Mouse (Mus musculus) cerebellum, adult 11 months (tissue): Measurements from ENCODE around the gene Neurod2.

Experiments
- DNase-seq: peaks from one replicate; pipeline ENCODE4 v3.0.0; 2022

The Neurod2 gene

DNA sequence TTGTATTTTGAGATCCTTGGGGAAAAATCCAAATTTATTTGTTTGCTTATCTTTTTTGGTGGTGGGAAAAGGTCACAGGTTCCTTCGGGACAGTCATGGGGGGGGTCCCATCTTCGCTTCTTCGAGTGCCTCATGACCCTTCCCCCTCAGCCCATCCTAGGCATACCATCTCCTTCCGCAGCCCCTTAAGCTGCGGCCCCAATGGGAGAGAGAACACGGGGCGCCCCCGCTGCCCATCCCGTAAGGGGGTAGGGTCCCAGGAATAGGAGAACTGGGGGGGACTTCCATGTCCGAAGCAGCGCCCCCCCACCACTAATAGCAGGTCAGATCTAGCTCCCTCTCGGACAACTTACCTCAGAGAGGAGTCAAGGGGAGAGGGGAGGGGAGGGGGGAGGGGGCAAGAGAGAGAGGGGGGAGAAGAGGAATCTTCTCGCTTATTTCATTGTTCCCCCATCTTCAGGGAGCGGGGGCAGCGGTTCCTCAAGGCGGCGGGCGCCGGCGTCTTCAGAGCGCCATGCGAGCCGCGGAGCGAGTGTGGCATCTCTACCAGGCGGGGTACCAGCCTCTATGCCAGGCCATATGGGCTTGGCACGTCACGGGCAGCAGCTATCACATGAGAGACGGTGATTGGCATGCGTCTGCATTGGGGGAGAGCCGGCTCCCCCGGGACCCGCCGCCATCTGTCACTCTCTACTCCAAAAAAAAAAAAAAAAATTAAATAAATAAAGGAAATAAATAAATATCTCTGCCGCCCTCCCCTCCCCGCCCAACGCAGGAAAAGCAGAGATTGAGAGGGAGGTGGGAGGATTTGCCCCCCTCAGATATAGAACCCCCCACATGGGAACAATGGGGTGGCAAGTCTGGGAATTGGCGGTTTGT, at the start of gene Neurod2:
TSS of gene Neurod2 (minus strand) at position 568 of the 879 bp plus-strand sequence.
- peak; percentile 95 for DNase-seq

DNA sequence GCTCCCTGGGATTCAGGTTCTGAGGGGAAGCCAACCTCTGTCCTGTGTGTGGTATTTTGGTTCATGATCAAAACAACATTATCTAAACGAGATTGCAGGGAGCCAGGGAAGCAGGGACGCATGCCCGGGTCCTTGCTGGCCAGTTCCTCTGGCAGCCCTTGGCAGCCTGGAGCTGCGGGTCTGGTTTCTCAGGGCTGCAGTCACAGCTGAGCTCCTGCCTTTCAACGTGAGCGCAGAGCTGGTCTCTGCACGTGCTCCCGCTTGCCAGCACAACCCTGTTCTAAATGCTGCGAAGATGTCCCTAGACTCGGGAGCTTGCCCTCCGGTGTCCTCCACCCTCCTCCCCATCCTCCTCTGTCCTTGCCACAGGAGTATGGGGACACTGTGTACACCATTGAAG, 48.3 kb upstream of the Neurod2 start:
- no peak for DNase-seq

DNA sequence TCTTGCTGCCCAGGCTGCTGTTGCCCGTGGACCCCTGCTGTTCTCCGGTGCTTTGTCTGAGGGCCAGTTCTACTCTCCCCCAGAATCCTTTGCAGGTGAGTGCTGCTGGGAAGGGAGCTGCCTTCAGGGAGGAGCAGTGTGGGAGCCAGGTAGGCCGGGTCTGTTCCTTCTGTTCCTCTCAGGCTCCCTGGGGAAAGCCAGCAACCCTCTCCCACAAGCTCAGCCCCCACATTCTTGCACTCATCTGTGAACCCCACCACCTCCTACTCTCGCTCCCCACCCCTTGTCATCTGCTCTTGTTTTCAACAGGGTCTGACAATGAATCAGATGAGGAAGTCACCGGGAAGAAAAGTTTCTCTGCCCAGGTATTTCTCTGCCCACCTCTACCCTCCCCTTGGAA, 47.3 kb upstream of the Neurod2 start:
- no peak for DNase-seq

DNA sequence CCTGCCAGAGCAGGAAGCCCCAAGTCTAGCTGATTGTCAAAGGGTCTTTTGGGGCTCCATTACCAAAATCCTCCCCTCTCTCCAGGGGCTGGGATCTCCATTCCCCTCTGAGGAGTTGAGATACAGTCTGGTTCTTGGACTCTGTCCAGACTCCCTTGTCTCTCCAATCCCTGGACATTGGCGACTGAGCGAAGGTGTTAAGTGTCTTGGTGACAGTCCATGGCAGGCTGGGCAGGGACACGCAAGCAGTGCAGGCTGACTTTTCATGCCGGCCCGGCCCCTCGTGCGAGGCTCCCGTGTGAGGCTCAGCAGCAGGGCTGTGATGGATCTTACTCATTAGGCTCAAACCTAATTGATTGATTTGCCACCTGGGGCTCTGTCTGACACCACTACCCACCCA, 44.8 kb upstream of the Neurod2 start:
- no peak for DNase-seq

DNA sequence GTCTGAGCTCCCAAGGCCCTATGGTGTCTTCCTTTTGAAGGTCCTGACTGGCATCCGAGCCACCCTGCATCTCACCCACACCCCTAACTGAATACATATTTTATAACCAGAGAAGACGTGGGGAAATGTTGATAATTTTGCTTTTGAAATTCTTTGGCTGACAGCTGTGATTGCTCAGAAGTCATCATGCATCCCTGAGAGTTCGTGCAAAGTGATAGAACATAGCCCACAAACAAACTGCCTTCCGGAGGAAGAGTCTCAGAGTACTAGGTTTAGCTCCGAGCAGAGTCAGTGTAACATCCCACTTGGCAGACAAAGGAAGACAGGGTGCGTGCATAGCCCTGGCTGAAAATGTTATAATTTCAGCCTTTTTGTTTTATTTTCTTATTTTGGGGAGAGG, 43.8 kb upstream of the Neurod2 start:
- DNase-seq: no peak

DNA sequence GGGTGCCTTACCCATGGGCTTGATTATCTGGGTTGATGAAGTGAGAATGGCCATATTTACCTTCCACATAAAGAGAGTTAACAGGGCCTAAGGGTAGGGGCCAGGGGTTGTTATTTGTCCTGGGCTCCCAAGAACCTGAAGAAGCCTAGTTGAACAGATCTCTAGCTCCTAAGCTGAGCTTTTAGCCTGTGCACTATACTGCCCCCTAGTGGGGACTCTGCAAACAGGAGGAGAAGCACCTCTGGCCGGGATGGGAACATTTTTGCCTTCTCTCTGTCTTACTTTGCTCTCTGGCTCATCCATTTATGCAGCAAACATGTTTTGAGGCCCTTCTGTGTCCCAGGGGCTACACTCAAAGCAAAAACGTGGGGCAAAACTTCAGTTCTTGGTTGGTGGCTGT, 43.0 kb upstream of the Neurod2 start:
- DNase-seq: peak; percentile 61

DNA sequence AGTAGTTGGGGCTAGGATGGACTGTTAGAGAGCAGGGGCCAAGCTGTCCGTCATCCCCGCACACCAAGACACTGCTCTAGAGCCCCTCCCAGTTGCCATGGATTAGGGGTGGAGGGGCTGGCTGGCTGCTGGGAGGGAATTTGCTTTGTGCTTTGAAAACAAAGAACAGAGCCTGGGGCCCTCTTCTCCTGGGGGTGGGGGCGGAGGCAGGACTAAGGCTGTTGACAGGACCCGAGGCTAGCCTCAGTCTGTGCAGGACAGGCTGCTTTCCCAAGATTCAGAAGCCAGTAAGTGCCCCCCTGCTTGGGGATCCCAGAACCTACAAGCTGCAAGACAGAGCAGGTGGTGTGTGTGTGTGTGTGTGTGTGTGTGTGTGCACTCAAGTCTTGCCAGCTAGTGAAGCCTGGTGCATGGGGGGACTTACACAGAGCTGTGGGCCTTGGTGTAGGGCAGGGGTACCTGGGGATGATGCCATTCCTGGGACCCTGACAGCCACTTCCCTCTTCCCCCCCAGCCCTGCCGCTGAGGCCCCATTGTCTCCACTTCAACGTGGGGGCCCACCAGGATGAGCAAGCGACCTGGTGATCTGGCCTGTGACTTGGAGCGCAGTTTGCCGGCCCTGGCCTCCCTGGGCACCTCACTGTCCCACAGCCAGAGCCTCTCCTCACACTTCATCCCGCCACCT, 42.2 kb upstream of the Neurod2 start:
- no peak for DNase-seq

DNA sequence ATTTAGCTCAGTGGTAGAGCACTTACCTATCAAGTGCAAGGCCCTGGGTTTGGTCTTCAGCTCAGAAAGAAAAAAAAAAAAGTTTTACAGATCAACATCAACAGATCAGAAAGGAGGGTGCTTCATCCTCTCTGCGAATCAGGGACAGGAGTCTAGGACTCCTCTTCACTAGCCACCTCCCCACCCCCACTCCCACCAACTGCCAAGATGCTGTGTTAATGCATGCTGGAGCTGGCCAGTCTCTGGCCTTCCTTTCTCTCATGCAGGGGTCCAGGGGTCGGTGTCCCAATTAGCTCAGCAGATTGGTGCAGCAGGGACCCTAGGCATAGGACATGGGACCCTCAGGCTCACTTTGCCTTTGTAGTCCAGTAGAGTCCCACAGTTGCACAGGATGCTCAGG, 41.1 kb upstream of the Neurod2 start:
- DNase-seq: no peak

DNA sequence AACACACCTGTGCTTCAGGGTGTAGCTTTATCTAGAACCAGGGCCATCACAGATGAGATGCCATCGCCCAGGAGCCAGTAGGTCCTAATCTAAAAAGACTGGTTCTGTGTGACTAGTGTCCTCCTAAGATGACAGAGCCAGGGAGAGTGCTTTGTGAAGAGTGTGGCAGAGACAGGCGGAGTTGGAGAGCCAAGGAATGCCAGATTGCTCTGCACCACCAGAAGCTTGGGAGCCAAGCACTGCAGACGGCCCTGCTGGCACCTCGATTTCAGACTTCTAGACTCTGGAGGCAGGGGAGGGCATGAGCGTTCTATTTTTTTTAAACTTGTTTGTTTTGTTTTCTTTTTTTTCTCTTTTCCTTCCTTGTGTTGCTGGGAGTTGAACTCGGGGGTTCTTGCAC, 39.9 kb upstream of the Neurod2 start:
- DNase-seq: no peak

DNA sequence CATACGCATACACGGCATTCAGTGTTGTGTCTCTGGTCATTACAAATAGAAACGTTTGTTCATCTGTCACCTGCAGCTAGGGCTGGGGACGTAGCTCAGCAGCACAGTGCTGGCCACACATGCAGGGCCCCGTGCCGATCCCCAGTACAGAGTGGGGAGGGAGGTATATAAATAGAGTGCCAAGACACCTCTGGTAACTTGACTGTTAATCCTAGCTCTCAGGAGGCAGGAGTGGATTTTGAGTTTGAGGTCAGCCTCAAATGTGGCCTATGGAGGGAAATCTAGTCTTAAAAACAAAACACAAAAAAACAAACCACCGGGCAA, 38.4 kb upstream of the Neurod2 start:
- no peak for DNase-seq

DNA sequence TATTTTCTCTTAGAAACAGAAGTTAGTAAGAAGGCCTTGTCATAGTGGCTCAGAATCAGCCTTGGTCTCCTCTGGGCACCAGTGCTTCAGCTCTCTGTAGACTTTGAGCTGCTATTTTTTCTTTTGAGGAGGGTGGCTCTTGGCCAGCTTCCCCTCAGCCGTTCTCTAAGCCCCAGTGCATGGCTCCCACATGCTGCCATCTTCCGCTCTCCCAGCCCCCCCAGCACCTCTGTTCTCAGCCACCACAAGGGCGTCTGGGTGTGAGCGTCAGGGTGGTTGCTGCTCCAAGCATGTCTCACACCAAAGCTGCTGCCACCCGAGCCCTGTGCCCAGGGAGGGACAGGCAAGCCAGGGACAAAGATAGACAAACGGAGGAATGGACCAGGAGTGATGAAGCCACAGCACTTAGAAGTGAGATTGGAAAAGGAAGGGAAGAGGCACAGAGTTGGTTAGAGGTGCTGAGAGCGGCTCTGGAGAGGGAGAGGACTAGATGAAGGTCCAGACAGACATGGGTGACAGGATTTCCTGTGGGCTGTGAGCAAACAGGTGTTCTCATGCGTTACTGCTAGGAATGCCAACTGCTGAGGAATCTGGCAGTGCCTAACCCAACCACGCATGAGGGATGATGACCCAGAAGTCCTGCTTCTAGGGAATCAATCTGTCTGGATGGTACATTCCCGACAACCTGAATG, 37.9 kb upstream of the Neurod2 start:
- DNase-seq: no peak

DNA sequence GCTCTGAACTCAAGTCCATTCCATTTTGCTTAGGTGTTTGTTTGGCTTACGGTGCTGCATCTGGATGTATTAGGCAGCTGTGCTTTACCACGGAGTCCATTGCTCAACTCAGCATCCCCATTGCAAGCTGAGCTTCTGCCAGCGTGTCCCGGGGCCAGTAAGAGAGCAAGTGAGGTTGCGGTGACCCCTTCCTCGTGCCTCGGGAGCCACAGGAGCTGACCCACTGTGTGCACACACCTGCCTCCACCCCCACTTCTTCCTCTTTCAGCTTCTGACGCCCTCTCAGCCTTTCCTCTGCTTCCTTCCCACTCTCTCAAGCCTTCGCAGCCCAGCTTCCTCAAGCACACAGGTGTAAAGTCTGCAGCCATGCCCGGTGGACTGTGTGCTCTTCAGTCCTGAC, 36.8 kb upstream of the Neurod2 start:
- no peak for DNase-seq

DNA sequence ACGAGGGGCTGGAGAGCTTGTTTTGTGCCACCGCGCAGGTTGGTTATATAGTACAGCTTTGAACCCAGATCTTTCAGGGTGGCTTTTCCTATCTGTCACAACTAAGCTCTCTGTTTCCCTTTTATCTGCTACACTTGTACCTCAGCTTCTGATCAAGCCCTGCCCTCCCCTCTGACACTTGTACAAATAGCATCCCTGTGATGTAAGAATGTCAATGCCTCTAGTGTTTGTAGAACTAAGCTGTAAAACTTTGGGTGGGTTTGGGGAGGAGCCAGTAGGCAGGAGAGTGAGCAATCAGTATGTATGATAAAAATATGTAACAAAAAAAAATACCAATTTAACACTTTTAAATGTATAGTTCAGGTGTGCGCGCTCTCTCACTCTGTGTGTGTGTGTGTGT, 35.0 kb upstream of the Neurod2 start:
- DNase-seq: no peak

DNA sequence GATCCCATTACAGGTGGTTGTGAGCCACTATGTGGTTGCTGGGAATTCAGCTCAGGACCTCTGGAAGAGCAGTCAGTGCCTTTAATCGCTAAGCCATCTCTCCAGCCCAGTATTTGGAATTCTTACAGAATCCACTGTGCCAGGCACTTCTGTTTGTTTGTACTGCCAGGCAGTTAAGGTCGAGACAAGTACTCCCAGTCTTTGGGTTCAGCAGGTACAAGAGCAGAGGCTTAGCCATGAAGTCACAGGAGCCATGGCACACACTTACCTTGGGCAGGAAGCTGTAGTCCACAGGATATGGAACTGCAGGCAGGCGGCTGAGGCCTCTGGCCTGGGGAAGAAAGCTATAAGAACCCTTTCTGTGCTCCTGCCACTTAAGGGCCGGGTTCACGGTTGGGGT, 34.4 kb upstream of the Neurod2 start:
- DNase-seq: no peak

DNA sequence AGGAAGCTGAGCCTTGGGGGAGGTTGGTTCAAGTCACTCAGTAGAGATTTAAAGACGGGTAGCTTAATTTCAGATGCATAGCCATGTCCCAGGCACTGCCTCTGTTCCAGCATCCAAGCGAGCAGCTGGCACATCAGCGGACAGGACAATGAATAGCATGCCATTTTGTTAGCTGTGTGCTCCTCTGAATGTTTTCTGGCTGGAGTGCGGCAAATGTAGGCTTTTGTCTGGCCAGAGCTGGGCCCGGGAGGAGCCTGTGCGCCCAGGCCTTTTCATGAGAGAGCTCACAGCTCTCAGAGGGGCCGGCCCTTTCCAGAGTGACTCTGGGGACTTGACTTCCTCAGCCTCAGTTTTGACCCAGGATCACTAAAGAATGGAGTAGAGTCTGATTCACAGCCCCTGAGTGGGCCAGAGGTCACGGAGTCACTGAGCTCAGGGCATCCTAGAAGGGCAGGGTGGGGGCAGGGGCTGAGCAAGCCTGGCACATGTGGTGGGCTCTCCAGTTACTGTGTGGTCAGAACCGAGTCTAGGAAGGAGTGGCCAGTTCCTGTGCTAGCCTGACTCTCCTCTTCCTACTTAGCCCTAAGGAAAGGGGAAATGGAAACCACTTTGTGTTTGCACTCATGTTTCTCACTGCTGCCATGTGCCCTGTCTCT, 31.5 kb upstream of the Neurod2 start:
- DNase-seq: no peak

DNA sequence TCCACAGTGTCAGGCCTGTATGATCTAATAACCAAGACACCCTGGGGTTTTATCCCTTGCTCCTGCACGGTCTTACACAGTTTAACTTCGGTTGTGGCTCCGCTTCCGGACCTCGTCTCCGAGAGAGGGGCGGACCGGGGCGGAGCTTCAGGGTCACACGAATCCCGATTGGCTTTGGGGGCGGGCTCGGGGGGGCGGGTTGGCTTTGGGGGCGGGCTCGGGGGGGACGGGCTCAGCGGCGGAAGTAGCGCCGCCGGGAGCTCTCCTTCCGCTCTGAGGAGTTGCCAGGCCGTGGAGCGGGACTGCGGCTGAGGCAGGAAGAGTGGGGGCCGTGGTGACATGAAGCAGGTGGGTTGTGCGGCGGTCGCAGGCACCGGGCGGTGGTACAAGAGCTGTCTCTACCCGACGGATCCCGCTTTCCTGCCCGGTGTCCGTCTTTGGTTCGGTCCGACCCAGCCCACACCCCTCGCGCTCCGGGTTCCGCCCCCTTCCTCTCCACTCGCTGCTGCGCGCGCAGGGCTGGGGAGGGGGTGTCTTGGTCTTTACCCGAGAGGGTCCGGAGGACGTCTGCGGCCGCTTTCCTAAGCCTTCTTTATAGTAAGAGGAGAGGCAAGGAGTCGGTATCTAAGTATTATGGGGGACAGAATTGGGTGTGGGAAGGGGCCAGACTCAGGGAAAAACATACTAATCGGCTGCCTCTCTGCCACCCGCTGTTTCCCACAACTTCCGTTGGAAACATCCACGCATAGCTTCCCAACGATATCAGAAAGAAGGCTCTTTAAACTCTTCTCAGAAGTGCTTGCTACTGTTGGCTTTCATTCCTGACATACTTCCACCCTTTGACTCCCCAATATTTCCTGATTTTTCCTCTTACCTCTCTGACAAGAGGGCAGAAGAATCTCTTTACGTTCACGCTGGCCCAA, 29.0 kb upstream of the Neurod2 start, which contains the start of gene Stard3:
TSS of gene Stard3 (plus strand) at position 208 of the 923 bp plus-strand sequence.
- peak; percentile 83 for DNase-seq

DNA sequence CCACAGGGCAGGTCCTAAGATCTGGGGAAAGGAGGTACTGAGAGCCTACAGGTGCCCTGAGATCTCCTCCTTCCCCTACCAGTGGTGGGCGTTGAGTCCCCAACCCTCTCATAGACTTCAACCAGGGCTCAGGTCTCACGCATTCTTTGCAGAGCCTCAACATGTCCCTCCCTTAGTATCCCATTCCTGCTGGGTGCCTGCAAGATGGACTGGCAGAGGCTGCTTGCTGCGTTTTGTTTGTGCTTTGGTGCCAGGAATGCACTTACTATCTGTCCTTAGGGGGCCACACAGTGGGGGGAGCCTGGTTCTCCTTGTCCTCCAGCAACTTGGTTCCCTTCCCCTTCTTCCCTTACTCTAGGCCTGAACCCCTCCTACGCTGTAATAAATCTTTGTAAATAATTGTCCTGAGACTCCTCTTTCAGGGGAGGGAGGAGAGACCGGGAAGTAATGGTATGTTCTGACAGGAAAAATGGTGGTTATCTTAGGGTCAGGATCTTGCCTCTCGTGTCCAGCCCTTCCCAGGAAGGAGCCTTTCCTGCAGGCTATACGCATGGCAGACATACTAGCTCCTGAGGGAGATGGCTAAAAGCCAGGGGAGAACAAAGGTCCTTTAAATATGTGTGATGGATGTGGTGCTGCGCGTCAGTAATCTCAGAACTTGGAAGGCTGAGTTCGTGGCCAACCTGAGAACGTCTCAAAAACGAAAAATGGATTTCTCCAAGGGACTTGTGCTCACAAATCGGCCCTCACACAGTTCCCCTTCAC, 28.1 kb upstream of the Neurod2 start:
- no peak for DNase-seq

DNA sequence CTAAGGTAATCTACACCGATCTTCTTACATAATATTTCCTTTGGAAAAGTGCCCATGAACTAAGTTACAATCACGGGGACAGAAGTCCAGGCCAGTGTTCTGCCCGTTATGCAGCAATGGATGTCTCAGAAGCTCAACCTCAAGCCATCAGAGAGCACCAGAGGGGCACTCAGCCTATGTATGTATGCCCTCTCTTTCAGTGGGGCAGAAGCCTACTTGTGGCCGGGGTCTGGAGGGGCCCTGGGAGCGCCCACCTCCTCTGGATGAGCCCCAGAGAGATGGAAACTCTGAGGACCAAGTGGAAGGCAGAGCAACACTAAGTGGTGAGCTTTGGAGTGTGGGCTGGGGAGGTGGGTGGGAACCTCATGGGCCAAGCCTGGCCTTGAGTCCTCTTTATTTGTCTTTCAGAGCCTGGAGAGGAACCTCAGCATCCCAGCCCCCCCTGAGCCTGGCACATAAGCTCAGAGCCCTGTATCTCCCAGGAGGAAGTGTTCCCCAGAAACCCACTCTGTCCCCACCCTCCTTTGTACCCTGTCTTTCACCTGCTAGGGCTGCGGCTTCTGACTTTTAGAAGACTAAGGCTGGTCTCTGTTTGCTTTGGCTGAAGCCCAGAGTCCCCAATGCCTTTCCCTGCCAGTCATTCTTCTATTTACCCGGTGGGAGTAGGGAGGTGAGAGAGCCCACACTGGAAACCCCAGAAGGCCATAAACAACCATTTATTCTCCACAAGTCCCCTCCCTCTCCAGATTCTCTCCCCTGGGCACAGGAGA, 27.4 kb upstream of the Neurod2 start:
- no peak for DNase-seq

DNA sequence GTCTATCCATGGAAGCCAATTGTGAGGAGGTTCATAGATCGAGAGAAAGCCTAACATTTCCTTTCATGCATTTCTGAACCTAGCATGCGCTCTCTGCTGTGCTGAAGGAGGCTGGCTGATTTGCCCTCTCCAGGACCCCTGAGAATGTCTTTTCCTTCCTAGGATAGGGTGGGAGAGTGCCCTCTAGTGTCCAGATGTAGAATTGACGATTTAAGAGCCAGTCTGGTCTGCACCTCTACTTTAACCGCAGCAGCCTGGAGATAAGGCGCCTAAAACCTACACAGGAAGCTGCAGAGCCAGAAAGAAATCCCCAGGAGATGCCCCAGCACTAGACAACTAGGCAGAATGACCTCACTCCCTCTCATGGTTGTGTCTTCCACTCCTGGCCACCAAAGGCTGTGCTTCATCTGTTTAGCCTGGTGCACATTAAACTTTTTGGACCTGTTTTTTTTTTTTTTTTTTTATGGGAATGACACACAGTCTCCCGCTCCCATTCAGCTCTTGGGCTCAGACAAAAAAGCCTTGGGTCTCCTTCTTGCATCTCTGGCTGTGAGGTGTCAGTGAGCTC, 26.4 kb upstream of the Neurod2 start:
- DNase-seq: no peak

DNA sequence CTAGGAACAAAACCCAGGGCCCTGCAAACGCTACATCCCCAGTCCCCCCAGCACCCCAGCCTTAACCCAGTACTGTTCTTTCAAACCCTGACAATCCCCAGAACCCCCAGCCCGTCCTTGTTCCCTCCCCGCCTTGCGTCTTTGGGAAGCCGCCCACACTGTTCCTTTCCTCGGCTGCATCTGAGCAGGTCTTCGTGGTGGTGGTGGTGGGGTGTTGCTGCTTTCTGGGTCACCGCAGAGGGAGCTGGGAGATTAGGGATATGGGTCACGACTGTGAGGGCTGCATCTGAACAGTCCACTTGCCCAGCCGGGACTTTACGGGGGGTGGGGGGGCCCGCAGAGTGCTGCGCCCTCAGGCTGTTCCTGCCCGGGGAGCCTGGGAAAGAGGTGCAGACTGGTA, 25.0 kb upstream of the Neurod2 start:
- DNase-seq: no peak
